In genomic region chr7:36698589-36698946, GRCm38 (mm10) we compare ENCODE assay signal across 8 mouse cellular contexts. TPM values are rescaled to one million over a fixed set of nuclear protein-coding genes. Genes with fewer than 3 reads are reported as not detected.
DNase-seq lines count a peak whose midpoint lies in the region; ATAC-seq and TF ChIP-seq lines count a peak whose summit lies in the region.

No protein-coding gene starts in this region.

- no peak for TF ChIP-seq CTCF in forebrain, postnatal 0 days (IDR thresholded peaks at IDR 0.05; ENCODE audit: low read depth)

- DNase-seq in heart, postnatal 36 days: no peak
- DNase-seq in Muller cell, postnatal 12 days (ENCODE audit: inconsistent ontology term): peak; percentile 34
- DNase-seq in forebrain, postnatal 0 days: no peak
- no peak for DNase-seq in left cerebral cortex, postnatal 4 days
- no peak for DNase-seq in right cerebral cortex, adult 2 months (ENCODE audit: low spot score in 2 of 2)
- DNase-seq in thymus, adult 18-20 months: no peak

- peaks cover 61% of the 10 kb centered on the region for H3K27me3 ChIP-seq in heart, embryonic 13.5 days (replicated peaks)
- peaks cover 14% of the 10 kb centered on the region for H3K27me3 ChIP-seq in forebrain, postnatal 0 days (ENCODE audit: insufficient read depth, low read length)
- H3K27me3 ChIP-seq in liver, embryonic 16.5 days (ENCODE audit: control insufficient read depth, insufficient read depth, low read depth, low read length): peaks cover 66% of the 10 kb centered on the region

- H3K9ac ChIP-seq in heart, embryonic 13.5 days: peak overlapping the region; percentile 85
- H3K9ac ChIP-seq in forebrain, postnatal 0 days: peak overlapping the region; percentile 70
- no peak overlapping the region for H3K9ac ChIP-seq in liver, embryonic 16.5 days (ENCODE audit: low read depth, low read length)

- H3K4me2 ChIP-seq in heart, embryonic 13.5 days: peak overlapping the region; percentile 100
- H3K4me2 ChIP-seq in forebrain, postnatal 0 days (ENCODE audit: low read depth): peak overlapping the region; percentile 97
- 0 out of 2 replicates have a peak overlapping the region, but pooled peaks have one; percentile 69 for H3K4me2 ChIP-seq in liver, embryonic 16.5 days (ENCODE audit: low read depth, low read length)

- no peak for ATAC-seq in heart, embryonic 13.5 days (ENCODE audit: extremely low read depth, insufficient number of reproducible peaks, low FRiP score, low TSS enrichment)
- no peak for ATAC-seq in forebrain, postnatal 0 days
- ATAC-seq in liver, embryonic 16.5 days (ENCODE audit: low read depth): no peak

- peak overlapping the region; percentile 73 for H3K27ac ChIP-seq in heart, embryonic 13.5 days (replicated peaks)
- peak overlapping the region; percentile 81 for H3K27ac ChIP-seq in forebrain, postnatal 0 days (ENCODE audit: low read depth, low read length)
- H3K27ac ChIP-seq in liver, embryonic 16.5 days (ENCODE audit: low read length): no peak overlapping the region

- intact Hi-C loops in heart, postnatal 36 days (cut with DNase I): loop anchor here (10.0 kb wide), 2 partner anchors 624 to 944 kb away; partner anchors contain the start of gene Dpy19l3
- intact Hi-C loops in left cerebral cortex, postnatal 4 days (cut with DNase I): loop anchor here (5.0 to 10.0 kb wide), 2 partner anchors 364 to 626 kb away; no protein-coding TSS in a partner anchor

- H3K4me3 ChIP-seq in heart, embryonic 13.5 days: peak overlapping the region; percentile 82
- H3K4me3 ChIP-seq in forebrain, postnatal 0 days (ENCODE audit: low read depth, low read length): peak overlapping the region; percentile 88
- peak overlapping the region; percentile 60 for H3K4me3 ChIP-seq in liver, embryonic 16.5 days (ENCODE audit: low read depth, low read length)

- no peaks in the 10 kb centered on the region for H3K36me3 ChIP-seq in heart, embryonic 13.5 days
- no peaks in the 10 kb centered on the region for H3K36me3 ChIP-seq in forebrain, postnatal 0 days (ENCODE audit: insufficient read depth)
- no peaks in the 10 kb centered on the region for H3K36me3 ChIP-seq in liver, embryonic 16.5 days (ENCODE audit: control insufficient read depth, insufficient read depth)

- peaks cover 17% of the 10 kb centered on the region for H3K4me1 ChIP-seq in heart, embryonic 13.5 days
- H3K4me1 ChIP-seq in forebrain, postnatal 0 days (ENCODE audit: insufficient read depth): no peaks in the 10 kb centered on the region
- H3K4me1 ChIP-seq in liver, embryonic 16.5 days (ENCODE audit: control insufficient read depth, low read depth, low read length): no peaks in the 10 kb centered on the region; the same call in 1 of the 2 replicates

- no peaks in the 10 kb centered on the region for H3K9me3 ChIP-seq in heart, embryonic 13.5 days
- no peaks in the 10 kb centered on the region for H3K9me3 ChIP-seq in forebrain, postnatal 0 days (ENCODE audit: low read length)
- no peaks in the 10 kb centered on the region for H3K9me3 ChIP-seq in liver, embryonic 16.5 days (replicated peaks; ENCODE audit: control insufficient read depth, low read length)

- under 1% methylated on average over 16 of the region's 16 CpGs for WGBS in heart, embryonic 13.5 days
- WGBS in forebrain, postnatal 0 days: under 1% methylated on average over 16 of the region's 16 CpGs
- WGBS in liver, embryonic 16.5 days (ENCODE audit: insufficient replicate concordance): 3% methylated on average over 16 of the region's 16 CpGs

RNA-seq across cellular contexts. Expression of gene Tshz3, which starts 0.7 kb away (rescaled TPM):
- 2.7 TPM in 2 replicates for polyA plus RNA-seq in heart, embryonic 13.5 days (2015; fragmentation: Nextera tagmentation; extraction: Ambion mirVana)
- total RNA-seq in heart, postnatal 36 days (2021): 1 to 10 TPM; 3.4 to 4.2 TPM
- total RNA-seq in forebrain, postnatal 0 days (2014; rRNA removed): 32.2 and 37.8 TPM in 2 replicates
- polyA plus RNA-seq in forebrain, postnatal 0 days (2015; fragmentation: Nextera tagmentation; extraction: Ambion mirVana): 15.6 and 18.0 TPM in 2 replicates
- 0.61 and 0.67 TPM in 2 replicates for polyA plus RNA-seq in liver, embryonic 16.5 days (2015; fragmentation: Nextera tagmentation; extraction: Ambion mirVana)
- 10 to 100 TPM; 62.3 to 64.5 TPM for total RNA-seq in left cerebral cortex, postnatal 4 days (2021)
